Mouse (Mus musculus) urinary bladder, postnatal 14 days (tissue): ENCODE data around the gene Cenpt.
A peak's percentile ranks its signal among the peaks of the same experiment; 100 is the strongest.
"Not testable (repeated sequence)": the region's sequence is repeated elsewhere in the genome, so short reads cannot be mapped to it uniquely, and the experiment has no call there.

Source experiments
- DNase-seq: peaks from one replicate; pipeline ENCODE4 v3.0.0; 2021; ENCODE audit warnings: low spot score

Cenpt gene

DNA sequence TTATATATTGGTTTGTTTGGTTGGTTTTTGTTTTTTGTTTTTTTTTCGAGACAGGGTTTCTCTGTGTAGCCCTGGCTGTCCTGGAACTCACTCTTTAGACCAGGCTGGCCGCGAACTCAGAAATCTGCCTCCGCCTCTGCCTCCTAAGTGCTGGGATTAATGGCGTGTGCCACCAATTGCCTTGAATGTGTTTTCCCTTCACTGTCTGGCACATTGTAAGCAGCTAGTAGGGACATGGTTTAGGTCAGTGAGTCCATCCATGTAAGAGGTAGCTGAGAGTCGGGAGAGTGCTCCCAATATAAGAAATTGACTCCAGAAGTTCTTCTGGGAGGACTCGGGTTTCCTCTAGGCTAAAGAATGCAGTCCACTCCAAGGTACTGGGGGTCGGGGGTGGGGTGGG is 1.2 kb upstream of the Cenpt start:
- DNase-seq = no peak

GRCm38 (mm10) chr8:105852146-105852729 is 840 bp downstream of the Cenpt start:
- no peak for DNase-seq

GRCm38 (mm10) chr8:105851651-105852143 is 1.4 kb downstream of the Cenpt start:
- DNase-seq = peak; percentile 91

DNA sequence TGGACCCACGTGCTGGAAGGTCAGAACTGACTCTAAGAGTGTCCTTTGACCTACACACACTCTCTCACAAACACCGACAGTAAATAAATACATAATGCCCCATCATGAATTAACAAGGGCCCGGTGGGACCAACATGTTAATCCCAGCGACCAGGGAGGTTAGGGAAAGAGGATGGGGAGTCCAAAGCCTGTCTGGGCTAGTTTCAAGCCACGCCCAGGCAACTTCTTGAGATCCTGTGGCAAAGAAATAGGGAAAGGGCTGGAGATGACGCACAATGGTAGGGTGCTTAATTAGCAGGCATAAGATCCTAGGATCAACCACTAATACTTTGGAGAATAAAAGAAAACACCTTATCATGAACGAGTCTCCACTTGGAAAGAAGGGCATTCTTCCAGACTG is 2.5 kb downstream of the Cenpt start:
- no peak for DNase-seq

DNA sequence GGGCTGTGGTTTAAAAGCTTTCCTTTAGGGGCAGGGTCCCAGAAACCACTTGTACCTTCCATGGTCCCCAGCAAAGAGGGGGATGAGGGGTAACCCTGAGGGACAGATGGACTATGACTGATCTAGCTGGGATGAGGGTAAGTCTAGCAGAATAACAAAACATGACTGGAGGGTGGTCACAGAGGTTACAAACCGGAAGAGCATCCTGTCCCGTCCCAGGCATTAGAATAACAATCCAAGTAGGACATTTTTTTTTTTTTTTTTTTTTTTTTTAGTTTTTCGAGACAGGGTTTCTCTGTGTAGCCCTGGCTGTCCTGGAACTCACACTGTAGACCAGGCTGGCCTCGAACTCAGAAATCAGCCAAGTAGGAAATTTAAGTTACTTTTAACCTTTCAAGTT is 3.1 kb downstream of the Cenpt start:
- no peak for DNase-seq

- DNase-seq = no peak
Measured at GRCm38 (mm10) chr8:105846678-105847077, 6.4 kb downstream of the Cenpt start.

DNA sequence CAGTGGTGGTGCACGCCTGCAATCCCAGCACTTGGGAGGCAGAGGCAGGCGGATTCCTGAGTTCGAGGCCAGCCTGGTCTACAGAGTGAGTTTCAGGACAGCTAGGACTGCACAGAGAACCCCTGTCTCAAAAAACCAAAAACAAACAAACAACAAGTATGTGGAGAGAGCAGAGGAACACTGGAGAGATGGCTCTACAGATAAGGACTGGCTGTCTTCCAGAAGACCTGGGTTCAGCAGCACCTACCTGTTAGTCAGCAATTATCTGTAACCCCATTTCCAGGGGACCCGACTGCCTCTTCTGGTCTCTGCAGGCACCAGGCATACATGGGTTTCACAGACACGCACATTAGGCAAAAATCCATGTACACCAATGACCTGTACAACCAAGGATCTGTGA is 13.9 kb downstream of the Cenpt start:
- no peak for DNase-seq

DNA sequence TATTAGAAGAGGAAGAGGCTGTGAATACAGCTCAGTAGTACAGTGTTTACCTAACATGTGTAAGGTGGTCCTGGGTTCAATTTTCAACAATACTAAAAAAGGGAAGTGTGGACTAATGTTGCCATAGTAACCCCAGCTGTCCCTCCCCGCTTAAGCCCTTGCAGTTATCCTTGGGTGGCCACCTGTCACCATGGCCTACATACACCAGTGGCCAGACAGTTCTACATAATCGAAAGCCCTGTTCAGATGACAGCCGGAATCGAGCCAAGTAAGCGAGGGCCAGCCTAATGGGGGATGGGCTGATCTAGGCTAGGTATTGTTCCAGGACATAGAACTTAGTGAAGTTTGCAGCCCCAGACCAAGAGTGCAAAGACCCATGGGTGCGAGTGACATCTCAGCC is 16.1 kb downstream of the Cenpt start:
- no peak for DNase-seq

DNA sequence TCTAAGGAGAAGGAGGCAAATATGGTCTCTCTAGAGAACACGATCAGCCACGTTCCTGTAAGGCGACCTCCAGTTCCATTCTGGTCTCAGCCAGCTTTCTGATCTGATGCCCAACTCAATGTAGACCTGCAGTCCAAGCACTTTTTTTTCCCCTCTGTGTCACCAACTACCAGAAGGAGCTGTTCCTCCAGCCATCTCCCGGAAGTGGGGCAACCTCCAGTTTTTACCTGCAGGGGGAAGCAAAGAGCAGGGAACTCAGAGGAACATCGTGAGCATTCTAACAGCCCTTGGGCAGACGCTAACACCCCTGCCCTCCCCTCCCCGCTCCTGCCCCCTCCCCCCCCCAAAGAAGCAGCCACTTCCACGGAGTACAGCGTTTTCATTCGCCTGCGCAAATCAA is 17.8 kb downstream of the Cenpt start:
- DNase-seq = peak; percentile 85

DNA sequence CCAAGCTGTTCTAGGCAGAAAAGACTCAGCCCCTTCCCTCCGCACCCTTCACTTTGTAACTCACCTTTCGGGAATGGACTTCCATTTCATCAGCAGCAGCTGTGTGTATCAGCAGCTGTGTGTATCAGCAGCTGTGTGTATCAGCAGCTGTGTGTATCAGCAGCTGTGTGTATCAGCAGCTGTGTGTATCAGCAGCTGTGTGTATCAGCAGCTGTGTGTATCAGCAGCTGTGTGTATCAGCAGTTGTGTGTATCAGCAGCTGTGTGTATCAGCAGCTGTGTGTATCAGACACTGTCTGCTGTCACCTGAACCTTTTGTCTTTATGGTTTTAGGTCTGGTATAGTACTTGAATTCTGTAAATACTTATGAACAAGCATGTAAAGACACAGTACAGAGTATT is 19.3 kb downstream of the Cenpt start:
- not testable (repeated sequence) for DNase-seq

DNA sequence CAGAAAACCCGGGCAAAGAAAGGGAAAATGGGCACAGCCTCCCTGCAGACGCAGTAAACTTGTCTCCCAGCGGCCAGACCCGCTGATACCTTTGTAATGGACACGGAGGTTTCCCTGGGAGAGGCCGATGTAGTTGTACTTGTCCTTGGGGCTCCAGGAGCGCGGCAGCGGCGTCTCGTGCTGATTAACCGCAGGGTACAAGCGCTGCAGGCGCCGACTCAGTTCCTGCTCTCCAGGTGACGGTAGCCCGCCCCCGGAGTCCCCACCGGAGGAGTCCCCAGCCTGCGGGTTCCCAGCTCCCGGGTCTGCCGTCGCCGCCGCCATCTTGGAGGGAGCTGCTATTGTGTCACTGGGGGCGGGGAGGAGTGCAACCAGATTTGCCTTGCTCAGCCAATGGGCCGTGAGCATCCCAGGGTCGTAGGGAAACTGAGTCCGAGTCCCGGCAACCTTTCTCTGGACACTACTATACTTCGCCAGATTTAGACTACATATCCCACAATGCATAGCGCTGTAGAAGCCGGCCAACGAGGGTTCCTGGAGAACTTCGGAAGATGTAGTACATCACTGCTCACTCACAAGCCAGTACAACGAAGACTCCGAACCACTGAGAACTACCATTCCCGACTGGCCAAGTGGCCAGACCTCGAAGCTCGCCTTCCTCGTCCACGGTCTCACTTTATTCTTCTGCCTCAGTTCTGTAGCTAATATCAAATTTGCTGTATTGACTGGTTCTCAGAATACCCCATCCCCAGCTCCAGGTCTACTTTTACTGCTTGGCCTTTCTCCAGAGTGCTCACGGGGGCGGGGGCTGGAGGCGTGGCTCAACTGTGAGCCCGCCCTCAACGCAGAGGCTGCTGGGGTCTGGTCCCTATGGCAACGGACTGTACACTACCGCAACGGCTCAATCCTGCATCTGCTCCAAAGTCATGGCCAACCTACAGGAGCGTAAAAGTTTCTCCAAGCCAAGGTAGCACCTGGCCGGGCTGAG is 25.9 kb downstream of the Cenpt start, which contains the start of the genes Ranbp10 and Tsnaxip1:
Gene Ranbp10 (minus strand): TSS at position 490 of the 988 bp plus-strand sequence.
Gene Tsnaxip1 (plus strand): TSS at position 871 of the 988 bp plus-strand sequence.
- peak; percentile 96 for DNase-seq

DNA sequence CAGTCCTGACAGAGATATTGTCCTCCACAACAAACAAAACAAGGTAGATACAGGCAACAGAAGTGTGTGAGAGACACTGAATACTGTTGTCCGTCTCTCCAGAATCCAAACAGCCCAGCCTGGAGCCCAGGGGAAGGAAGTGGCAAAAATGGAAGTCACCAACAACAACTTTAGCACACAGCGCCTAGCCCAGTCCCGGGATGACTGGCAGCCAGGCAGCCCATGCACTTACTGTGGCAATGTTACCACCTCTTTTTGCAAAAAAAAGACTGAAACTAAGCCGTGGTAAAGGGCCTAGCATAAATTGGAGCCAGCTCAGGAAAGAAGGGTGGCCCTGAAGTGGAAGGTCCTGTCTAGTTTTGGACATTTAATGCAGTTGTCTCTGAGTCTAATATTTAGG is 26.7 kb downstream of the Cenpt start:
- no peak for DNase-seq

DNA sequence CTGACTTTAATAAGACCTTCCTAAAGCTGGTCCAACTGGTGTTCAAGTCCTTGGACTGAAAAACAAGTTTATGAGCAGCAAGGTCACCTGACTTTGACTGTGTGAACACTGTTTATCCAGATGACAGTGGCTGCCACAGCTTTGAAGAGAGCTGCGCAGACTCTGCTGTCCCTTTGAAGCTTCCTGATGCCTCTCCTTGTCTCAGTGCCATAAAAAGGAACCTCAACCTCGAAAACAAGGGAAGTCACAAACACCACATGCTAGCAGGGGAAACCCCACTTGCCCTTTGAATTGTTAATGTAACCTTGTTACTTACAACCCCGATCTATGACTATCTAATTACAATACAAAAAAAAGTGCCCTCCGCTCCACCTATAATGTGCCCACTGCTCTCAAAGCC is 27.6 kb downstream of the Cenpt start:
- DNase-seq = no peak

DNA sequence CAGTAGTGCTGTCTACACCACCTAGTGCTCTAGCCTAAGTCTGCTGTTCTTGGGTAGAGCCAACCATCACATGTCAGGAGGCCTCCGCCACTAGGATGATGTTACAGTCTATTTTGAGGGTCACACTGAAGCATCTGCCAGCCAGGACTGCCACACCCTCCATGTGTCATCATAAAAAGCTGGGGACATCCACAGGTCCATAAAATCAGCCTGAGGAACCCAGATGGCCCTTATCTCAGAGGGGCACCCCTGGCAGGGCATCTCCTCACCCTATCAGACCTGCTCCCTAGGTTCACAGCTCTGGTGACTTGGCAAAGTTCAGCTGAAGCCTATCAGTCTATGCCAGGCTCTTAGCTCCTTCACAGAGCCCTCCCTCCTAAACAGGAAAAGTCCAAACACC is 32.2 kb downstream of the Cenpt start:
- DNase-seq = no peak

DNA sequence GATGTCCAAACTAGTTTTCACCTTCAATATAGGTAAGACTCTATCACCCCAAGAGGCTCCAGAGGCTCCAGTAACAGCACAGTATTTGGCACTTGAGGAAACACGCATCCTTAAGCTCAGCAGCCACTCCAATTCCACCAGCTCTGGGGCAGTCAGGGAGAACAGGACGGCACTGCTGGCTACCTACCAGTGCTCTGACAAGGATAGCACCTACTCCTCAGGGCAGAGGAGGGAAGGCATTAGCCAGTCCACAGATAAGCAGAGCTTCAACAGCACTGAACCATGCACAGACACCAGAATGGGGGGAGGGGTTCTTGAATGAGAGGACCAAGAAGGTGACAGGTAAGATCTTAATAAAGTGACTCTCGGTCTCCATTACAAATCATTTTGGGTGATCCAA is 33.4 kb downstream of the Cenpt start:
- DNase-seq = no peak

GRCm38 (mm10) chr8:105813241-105813640 is 39.8 kb downstream of the Cenpt start:
- no peak for DNase-seq

GRCm38 (mm10) chr8:105812511-105812910 is 40.6 kb downstream of the Cenpt start:
- DNase-seq = no peak

DNA sequence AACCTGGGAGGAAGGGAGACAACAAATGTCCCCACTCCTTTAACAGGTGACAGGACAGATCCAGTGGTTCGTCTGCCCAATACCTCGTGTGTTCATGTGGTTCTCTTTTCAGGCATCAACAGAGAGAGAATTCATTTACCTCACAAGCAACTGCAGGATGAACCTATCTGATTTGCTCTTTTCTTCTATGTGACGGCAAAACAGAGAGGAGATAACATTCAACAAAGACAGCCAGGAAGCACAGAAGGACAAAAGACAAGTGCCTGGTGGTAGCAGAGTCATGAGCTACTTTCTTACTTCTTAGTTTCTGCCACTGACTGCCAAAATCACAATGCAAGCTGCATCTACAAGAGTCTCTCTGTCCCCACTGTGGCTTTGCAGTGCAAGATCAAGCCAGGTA is 41.5 kb downstream of the Cenpt start:
- no peak for DNase-seq

DNA sequence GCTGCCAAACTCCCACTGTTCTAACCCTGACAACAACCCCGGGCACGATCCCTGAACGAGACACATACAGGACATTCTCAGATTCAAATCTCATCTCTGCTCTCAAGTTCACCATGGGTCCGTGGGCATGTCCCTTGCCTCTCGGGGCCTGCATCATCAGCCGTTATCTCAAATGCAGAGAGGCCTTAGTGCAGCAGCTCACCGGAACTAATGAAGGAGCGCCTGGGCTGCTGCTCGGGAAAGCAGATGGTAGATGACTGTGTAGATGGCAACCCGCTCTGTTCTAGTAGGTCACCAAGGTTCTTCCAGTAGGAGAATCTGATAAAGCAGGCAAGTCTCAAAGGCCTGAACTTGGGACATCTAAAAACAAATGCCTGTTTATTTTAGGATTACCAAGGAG is 42.0 kb downstream of the Cenpt start:
- no peak for DNase-seq

GRCm38 (mm10) chr8:105810245-105810786 is 42.8 kb downstream of the Cenpt start:
- no peak for DNase-seq

DNA sequence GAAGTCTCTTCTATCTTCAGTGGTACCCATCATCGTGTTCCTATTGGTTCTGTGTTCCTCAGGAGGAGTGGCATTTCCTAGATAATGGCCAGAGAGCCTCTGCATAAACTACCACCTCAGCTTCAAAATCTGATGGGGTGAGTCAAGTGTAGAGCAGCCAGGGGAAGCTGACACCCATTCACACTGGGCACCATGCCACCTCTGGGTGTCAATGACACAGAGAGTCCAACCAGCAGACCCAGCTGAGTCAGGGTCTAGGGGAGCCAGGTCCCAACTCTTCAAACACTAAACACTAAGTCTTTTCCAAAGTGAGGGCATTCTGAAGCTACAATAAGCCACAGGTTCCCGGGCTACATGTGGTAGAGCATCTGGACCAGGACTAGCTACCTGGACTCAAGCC is 44.6 kb downstream of the Cenpt start:
- no peak for DNase-seq

- DNase-seq = no peak
Measured at GRCm38 (mm10) chr8:105807766-105808165, 45.3 kb downstream of the Cenpt start.

DNA sequence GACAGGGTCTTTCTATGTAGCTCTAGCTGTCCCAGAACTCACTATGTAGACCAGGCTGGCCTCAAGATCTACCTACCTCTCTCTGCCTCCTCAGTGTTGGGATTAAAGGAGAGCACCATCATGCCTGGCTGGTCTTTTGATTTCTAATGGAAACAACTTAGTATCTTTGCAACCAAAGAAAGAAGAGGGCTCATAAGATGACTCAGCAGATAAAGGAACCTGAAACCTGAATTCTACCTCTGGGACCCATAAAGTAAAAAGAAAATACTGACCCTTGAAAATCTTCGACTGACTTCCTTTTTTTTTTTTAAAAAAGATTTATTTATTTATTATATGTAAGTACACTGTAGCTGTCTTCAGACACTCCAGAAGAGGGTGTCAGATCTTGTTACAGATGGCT is 47.1 kb downstream of the Cenpt start:
- no peak for DNase-seq
